Mouse (Mus musculus) heart, postnatal 14 days (tissue): ENCODE data around the gene Man1b1. TPM values are rescaled to one million over a fixed set of nuclear protein-coding genes. Genes with fewer than 3 reads are reported as not detected.

Source experiments
- DNase-seq, 2 experiments: peaks; one replicate each; pipeline ENCODE4 v3.0.0; 2021 to 2022
- intact Hi-C: fragments of 180-260 bp; cut with DNase I; formaldehyde crosslinking; loops from one replicate; pipeline ENCODE4 v1.15.1; 2025
- total RNA-seq, 2 experiments: library from RNA; stranded (reverse); gene quantifications; 2 replicates each; pipeline ENCODE4 v1.2.3; 2021

The Man1b1 gene
- total RNA-seq, 2 experiments from 2014 or later: 22.1 to 22.2 TPM

GRCm38 (mm10) chr2:25304657-25305541 lies 27.2 kb upstream of the Man1b1 start:
- intact Hi-C loops: no loop called here
- DNase-seq: peak in 1 of 2 experiments; percentile 16

- intact Hi-C loops: no loop called here
- no peak for DNase-seq
Observed at GRCm38 (mm10) chr2:25305587-25306359, 26.4 kb upstream of the Man1b1 start.

DNA sequence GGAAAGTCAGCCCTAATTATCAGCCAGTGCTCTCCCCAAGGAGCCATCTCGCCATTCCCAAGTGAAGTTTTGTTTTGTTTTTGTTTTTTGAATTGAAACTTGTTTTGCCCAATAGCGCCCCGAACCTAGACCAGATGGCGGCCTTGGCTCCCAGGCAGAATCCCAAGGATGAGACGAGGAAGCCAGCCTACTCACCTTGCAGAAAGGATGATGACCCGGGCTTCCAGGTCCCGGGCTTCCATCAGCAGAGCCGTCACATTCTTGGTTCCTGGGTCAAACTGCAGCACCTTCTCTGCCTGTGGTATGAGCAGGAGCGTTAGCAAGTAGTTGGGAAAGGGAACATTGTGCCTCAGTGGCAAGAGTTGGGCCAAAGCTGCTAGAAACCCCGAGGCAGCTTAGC lies 22.0 kb upstream of the Man1b1 start:
- DNase-seq: no peak
- intact Hi-C loops: no loop called here

DNA sequence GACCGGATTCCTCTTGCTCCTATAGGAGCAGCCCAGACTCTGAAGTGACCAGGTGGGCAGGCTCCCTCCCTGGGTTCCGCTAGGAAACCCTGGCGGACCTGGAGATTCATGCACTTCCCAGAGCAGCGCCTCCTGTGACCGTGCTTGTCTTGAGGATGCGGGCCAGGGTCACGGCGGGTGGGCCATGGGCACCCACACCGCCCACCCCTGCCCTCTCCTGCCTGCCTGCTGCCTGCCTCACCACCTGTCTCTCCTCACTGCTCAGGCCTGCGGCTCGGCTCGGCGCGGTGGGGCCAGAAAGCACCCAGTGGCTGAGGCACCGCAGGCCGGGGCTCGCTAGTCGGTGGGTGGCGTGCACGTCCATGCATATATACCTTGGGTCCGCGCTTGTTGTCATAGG lies 21.2 kb upstream of the Man1b1 start:
- intact Hi-C loops: no loop called here
- no peak for DNase-seq

- intact Hi-C loops: no loop called here
- DNase-seq: no peak
Observed at GRCm38 (mm10) chr2:25311491-25311891, 20.6 kb upstream of the Man1b1 start.

DNA sequence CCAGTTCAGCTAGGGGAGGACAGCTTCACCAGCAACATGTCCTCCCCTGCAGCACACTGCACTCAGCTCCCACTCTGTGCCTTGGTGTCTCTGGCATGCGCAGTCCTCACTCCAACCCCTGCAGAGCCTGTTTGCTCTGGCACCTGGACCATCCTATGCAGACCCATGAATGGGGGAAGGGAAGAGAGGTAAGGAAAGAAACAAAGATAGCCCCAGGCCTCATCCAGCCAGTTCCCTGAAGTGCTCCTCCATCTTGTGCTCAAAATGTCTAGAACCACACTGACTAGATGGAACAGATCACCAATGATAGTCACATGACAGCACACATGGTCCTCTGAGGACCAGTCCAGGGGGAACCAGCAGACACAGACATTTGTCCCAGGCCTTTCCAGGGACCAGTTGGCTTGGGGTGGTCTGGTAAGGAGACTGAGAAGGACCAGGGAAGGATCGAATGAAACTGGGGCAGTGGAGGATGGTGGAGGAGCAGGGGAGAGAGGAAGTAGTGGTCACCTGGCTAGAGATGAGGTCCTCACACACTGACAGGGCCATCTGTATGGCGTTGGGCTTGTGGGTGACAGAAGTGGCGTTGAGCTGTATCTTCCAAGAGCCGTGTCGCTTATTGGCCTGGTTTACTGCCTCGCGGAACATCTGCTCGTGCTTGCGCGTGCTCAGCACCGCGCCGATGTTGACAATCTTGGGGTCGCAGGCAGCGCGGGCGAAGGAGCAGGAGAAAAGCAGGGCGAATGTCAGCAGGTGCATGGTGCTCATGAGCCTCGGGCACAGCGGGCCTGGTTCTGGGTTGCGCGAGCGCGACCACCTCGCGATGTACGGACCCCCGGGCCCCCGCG lies 13.8 kb upstream of the Man1b1 start:
- intact Hi-C loops: no loop called here
- DNase-seq: no peak

- DNase-seq: peak; percentile 72 to 79
- intact Hi-C loops: no loop called here
Observed at GRCm38 (mm10) chr2:25318971-25319773, 13.0 kb upstream of the Man1b1 start, which contains the start of gene Grin1. Grin1 (minus strand) TSS chr2:25319187.

GRCm38 (mm10) chr2:25320084-25320483 lies 12.1 kb upstream of the Man1b1 start:
- intact Hi-C loops: no loop called here

GRCm38 (mm10) chr2:25326036-25326435 lies 6.1 kb upstream of the Man1b1 start:
- no peak for DNase-seq
- intact Hi-C loops: no loop called here

More at GRCm38 (mm10) chr2:25320084-25320483, 12.1 kb upstream of the Man1b1 start:
- no peak for DNase-seq

DNA sequence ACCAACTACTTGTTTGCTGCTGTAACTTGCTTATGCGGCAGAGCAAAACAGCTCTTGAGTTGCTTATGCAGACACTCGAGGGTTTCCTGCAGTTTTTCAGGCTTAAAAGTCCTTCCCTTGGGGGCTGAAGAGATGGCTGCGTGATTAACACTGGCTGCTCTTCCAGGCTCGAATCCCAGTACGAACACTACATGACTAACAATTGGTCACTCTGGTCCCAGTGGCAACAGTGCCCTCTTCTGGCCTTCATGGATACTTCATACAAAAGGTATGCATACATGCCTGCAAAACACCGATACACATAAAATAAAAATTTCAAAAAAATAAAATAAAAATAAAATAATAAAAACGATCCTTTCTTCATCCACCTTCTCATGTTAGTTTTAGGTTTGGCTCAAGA lies 3.7 kb upstream of the Man1b1 start:
- intact Hi-C loops: no loop called here
- DNase-seq: peak in 1 of 2 experiments; percentile 40

- intact Hi-C loops: loop anchor here (5.0 kb wide), 2 partner anchors 54 to 134 kb away; partner anchors contain the start of gene Tor4a
Observed at GRCm38 (mm10) chr2:25331470-25331869, 668 bp upstream of the Man1b1 start.

DNA sequence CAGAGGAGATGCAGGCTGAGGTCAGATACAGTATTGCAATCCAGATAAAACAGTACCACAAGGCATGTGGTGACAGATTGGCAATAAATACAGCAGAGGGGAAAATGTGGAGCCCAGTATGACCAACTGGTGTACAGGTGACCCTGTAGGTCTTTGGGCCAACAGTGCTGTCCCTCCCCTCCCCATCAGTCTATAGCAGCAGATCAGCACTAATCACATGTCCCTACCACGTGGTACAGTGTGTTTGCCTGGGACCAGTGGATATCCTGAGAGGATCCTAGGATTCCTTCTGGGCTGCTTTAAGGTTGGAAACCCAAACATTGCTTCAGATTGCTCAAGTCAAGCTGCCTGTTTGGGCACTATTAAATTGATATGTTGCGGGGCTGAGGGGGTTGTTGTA lies 1.4 kb downstream of the Man1b1 start:
- no peak for DNase-seq
- intact Hi-C loops: loop anchor here (5.0 kb wide), 2 partner anchors 56 to 136 kb away; partner anchors contain the start of gene Tor4a

More at GRCm38 (mm10) chr2:25331470-25331869, 668 bp upstream of the Man1b1 start:
- DNase-seq: no peak

DNA sequence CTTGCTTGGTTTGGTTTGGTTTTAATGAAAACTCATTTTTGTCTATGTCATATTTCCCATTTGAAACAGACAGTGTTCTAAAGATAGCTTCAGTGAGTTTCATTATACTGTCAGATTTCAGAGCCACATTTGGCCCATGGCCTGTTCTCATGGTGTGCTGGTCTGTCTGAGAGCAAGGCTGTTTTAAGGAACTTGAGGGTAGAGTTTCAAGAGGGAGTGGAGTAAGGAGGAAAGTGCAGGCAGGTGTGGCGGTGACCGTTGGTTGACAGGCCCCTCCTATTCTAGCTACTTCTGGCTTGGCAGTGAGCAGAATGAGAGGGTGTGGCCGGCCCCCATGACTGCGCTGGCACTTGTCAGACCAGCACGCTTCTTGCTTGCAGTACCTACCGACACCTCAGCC lies 6.2 kb downstream of the Man1b1 start:
- DNase-seq: no peak
- intact Hi-C loops: no loop called here

GRCm38 (mm10) chr2:25348162-25348561 lies 16.0 kb downstream of the Man1b1 start:
- intact Hi-C loops: no loop called here
- no peak for DNase-seq

DNA sequence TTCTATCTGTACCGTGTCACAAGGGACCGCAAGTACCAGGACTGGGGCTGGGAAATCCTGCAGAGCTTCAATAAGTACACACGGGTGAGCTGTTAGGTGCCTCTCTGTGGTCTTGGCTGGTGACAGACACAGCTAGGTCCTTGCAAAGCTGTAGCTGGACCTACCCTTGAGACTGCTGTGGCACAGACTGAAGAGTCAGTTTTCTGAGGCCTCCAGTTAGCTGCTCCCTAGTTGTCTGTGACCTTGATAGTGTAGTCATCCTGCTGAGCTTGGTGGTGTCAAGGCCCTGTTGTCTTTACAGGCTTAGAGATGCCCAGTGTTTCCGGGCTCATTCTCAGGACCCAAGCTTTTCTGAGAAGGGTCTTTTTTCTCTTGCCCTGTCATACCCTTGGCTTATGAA lies 17.4 kb downstream of the Man1b1 start:
- no peak for DNase-seq
- intact Hi-C loops: no loop called here

- intact Hi-C loops: no loop called here
Observed at GRCm38 (mm10) chr2:25350701-25351100, 18.6 kb downstream of the Man1b1 start.

DNA sequence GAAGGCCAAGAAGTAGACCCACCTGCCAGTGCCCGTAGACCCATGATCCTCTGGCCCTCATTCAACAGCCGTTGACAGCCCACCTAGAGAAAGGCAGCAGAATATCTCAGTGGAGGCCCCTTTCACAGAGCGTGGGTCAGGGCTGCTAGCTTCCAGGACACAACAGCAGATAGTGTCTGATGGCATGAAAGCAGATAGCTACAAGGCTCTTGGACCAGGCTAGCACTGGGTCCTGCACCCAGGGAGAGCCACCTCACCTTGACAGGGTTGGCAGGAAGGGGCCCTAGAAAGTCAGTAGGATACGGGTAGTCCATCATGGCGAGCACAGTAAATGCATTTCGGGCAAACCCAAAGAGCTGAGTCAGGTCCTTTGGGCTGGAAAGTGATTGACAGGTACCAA lies 22.1 kb downstream of the Man1b1 start:
- no peak for DNase-seq
- intact Hi-C loops: no loop called here

More at GRCm38 (mm10) chr2:25350701-25351100, 18.6 kb downstream of the Man1b1 start:
- DNase-seq: no peak

- DNase-seq: no peak
- intact Hi-C loops: no loop called here
Observed at GRCm38 (mm10) chr2:25355419-25356066, 23.4 kb downstream of the Man1b1 start.
